ENCODE assay signal across 19 mouse cellular contexts in genomic region chr19:56692451-56692850, GRCm38 (mm10). TPM values are rescaled to one million over a fixed set of nuclear protein-coding genes. Genes with fewer than 3 reads are reported as not detected.
DNase-seq lines count a peak whose midpoint lies in the region; ATAC-seq and TF ChIP-seq lines count a peak whose summit lies in the region.
"Had no signal": no experiment of that assay in that cellular context is flagged by ENCODE, and none has a peak within 500 bp of the region (broad histone marks: within the 10 kb centered on the region; RNA-seq: fewer than 3 reads in every experiment).

No protein-coding gene starts in this region.

- no peaks in the 10 kb centered on the region for H3K36me3 ChIP-seq in hindbrain, embryonic 10.5 days
- H3K36me3 ChIP-seq in hindbrain, embryonic 11.5 days (ENCODE audit: control insufficient read depth, insufficient read depth, low read length): no peaks in the 10 kb centered on the region
- H3K36me3 ChIP-seq in MEL (ENCODE audit: control insufficient read depth in 1 of 2, insufficient read depth in 2 of 2, low read length in 2 of 2): no peaks in the 10 kb centered on the region
- H3K36me3 ChIP-seq: liver, embryonic 13.5 days; neural tube, embryonic 13.5 days had no signal

- no peak for ATAC-seq in hindbrain, embryonic 11.5 days (ENCODE audit: low FRiP score)
- ATAC-seq: hindbrain, embryonic 16.5 days had no signal

- no peaks in the 10 kb centered on the region for H3K79me2 ChIP-seq in MEL (ENCODE audit: control insufficient read depth, insufficient read depth, low read length, poor library complexity)

- no peak for TF ChIP-seq EP300 in MEL (IDR thresholded peaks at IDR 0.05; ENCODE audit: low read depth in 1 of 2, low read length in 2 of 2)

- 2% methylated on average over 5 of the region's 5 CpGs for WGBS in hindbrain, embryonic 10.5 days
- 11% methylated on average over 5 of the region's 5 CpGs for WGBS in hindbrain, embryonic 11.5 days

- no peak overlapping the region for H3K9ac ChIP-seq in hindbrain, embryonic 11.5 days (ENCODE audit: low read depth, low read length)
- no peak overlapping the region for H3K9ac ChIP-seq in MEL (ENCODE audit: control insufficient read depth, low read depth, low read length, poor library complexity, severe bottlenecking)
- H3K9ac ChIP-seq: liver, embryonic 13.5 days; neural tube, embryonic 13.5 days had no signal

- H3K4me2 ChIP-seq in hindbrain, embryonic 11.5 days (replicated peaks; ENCODE audit: low read depth, low read length): no peak overlapping the region
- H3K4me2 ChIP-seq: liver, embryonic 13.5 days; neural tube, embryonic 13.5 days had no signal

- peak overlapping the region; percentile 53 for H3K27ac ChIP-seq in hindbrain, embryonic 10.5 days
- H3K27ac ChIP-seq in hindbrain, embryonic 11.5 days (ENCODE audit: low read depth, low read length): no peak overlapping the region
- no peak overlapping the region for H3K27ac ChIP-seq in MEL (ENCODE audit: control insufficient read depth, low read depth, low read length)
- H3K27ac ChIP-seq: gastrocnemius, adult 2 months; heart, adult 2 months; liver, embryonic 13.5 days; neural tube, embryonic 13.5 days had no signal

- H3K9me3 ChIP-seq in hindbrain, embryonic 10.5 days: no peaks in the 10 kb centered on the region
- H3K9me3 ChIP-seq in hindbrain, embryonic 11.5 days (ENCODE audit: control insufficient read depth, low read length): no peaks in the 10 kb centered on the region
- no peaks in the 10 kb centered on the region for H3K9me3 ChIP-seq in MEL (replicated peaks; ENCODE audit: insufficient read depth, low read length)
- H3K9me3 ChIP-seq: liver, embryonic 13.5 days; neural tube, embryonic 13.5 days had no signal

- no peak for TF ChIP-seq POLR2A in MEL (IDR thresholded peaks at IDR 0.05; ENCODE audit: control insufficient read depth in 1 of 2, insufficient read depth in 1 of 2, low read depth in 1 of 2, low read length in 2 of 2, poor library complexity in 1 of 2)

- no peak overlapping the region for H3K4me3 ChIP-seq in hindbrain, embryonic 10.5 days
- no peak overlapping the region for H3K4me3 ChIP-seq in hindbrain, embryonic 11.5 days (ENCODE audit: low read depth, low read length)
- H3K4me3 ChIP-seq in MEL (ENCODE audit: control insufficient read depth in 1 of 2, insufficient read depth in 1 of 2, low read depth in 2 of 2, low read length in 2 of 2): no peak overlapping the region
- H3K4me3 ChIP-seq: gastrocnemius, adult 2 months; heart, adult 2 months; liver, embryonic 13.5 days; neural tube, embryonic 13.5 days had no signal

- peak; percentile 62 for DNase-seq in hindbrain, embryonic 10.5 days (ENCODE audit: low spot score)
- no peak for DNase-seq in hindbrain, embryonic 11.5 days (ENCODE audit: low spot score)
- DNase-seq in MEL (ENCODE audit: low read depth, low spot score): no peak
- DNase-seq in embryo, embryonic 10.5 days (ENCODE audit: low spot score): peak; percentile 61
- peak; percentile 17 for DNase-seq in mesoderm, embryonic 11.5 days (ENCODE audit: low read depth, low spot score)
- no peak for DNase-seq in urinary bladder, adult 18-20 months (ENCODE audit: low spot score in 2 of 2)
- DNase-seq in urinary bladder, postnatal 25 days (ENCODE audit: low spot score): no peak
- DNase-seq: cerebellum, postnatal 10 days; gastrocnemius, adult 2 months; heart, adult 2 months; heart, postnatal 14 days; kidney, adult 11 months; kidney, postnatal 14 days; liver, embryonic 13.5 days; lung, postnatal 10 days; right cerebral cortex, postnatal 4 days; thymus, postnatal 25 days had no signal

- no peaks in the 10 kb centered on the region for H3K27me3 ChIP-seq in hindbrain, embryonic 10.5 days (ENCODE audit: insufficient read depth, poor library complexity, severe bottlenecking)
- H3K27me3 ChIP-seq in hindbrain, embryonic 11.5 days (ENCODE audit: control insufficient read depth, insufficient read depth, low read length): no peaks in the 10 kb centered on the region
- peaks cover 0 to 9% of the 10 kb centered on the region in 2 experiments; a peak in 2 of 4 replicates for H3K27me3 ChIP-seq in MEL (ENCODE audit: control insufficient read depth in 1 of 2, insufficient read depth in 2 of 2, low read length in 2 of 2)
- H3K27me3 ChIP-seq: liver, embryonic 13.5 days; neural tube, embryonic 13.5 days had no signal

- no peak for TF ChIP-seq RAD21 in MEL (IDR thresholded peaks at IDR 0.05; ENCODE audit: low read depth, low read length)

- no peak for TF ChIP-seq CTCF in MEL (IDR thresholded peaks at IDR 0.05 in 2 of 3, conservative IDR thresholded peaks at IDR 0.05 in 1 of 3; ENCODE audit: control insufficient read depth in 1 of 3, insufficient read depth in 1 of 3, low read depth in 2 of 3, low read length in 3 of 3, poor library complexity in 1 of 3, severe bottlenecking in 1 of 3)

- peaks cover 22% of the 10 kb centered on the region for H3K4me1 ChIP-seq in hindbrain, embryonic 10.5 days (replicated peaks)
- H3K4me1 ChIP-seq in hindbrain, embryonic 11.5 days (replicated peaks; ENCODE audit: control insufficient read depth, insufficient read depth, low read length): no peaks in the 10 kb centered on the region
- no peaks in the 10 kb centered on the region for H3K4me1 ChIP-seq in MEL (ENCODE audit: control insufficient read depth in 1 of 2, insufficient read depth in 2 of 2, low read length in 2 of 2)
- H3K4me1 ChIP-seq: liver, embryonic 13.5 days had no signal

TF ChIP-seq in MEL, 35 proteins besides CTCF, POLR2A, EP300 and RAD21:
- peak; percentile 62 for TF ChIP-seq USF1 (IDR thresholded peaks at IDR 0.05; ENCODE audit: low read depth, low read length)
- TF ChIP-seq UBTF (IDR thresholded peaks at IDR 0.05; ENCODE audit: borderline replicate concordance, insufficient read depth, low read depth, low read length): no peak

RNA-seq across cellular contexts. Expression of gene Adrb1, which starts 29.5 kb away (rescaled TPM):
- 0.09 and 0.21 TPM in 2 replicates for polyA plus RNA-seq in hindbrain, embryonic 10.5 days (2016; fragmentation: Nextera tagmentation; extraction: Ambion mirVana)
- 0.11 and 0.17 TPM in 2 replicates for polyA plus RNA-seq in hindbrain, embryonic 11.5 days (2014; fragmentation: Nextera tagmentation; extraction: Ambion mirVana)
- total RNA-seq in MEL (2012; rRNA removed): not detected in 2 replicates
- not detected for polyA plus RNA-seq in MEL (2012; ENCODE audit: insufficient read depth in 1 of 2, insufficient read length in 2 of 2, low read depth in 1 of 2, low replicate concordance in 2 of 2, missing spikeins in 1 of 2)

Comparison
In these comparisons a context has a peak if more than half of its experiments do, and no peak if none do; other contexts are left out.
1. DNase-seq: peak in hindbrain, embryonic 10.5 days (single experiment), embryo, embryonic 10.5 days (single experiment) and mesoderm, embryonic 11.5 days (single experiment); none in hindbrain, embryonic 11.5 days (single experiment), MEL (single experiment), urinary bladder, adult 18-20 months (0 of 2) and urinary bladder, postnatal 25 days (single experiment).